Mouse (Mus musculus): ENCODE measurements around the gene Stk32c.

DNA sequence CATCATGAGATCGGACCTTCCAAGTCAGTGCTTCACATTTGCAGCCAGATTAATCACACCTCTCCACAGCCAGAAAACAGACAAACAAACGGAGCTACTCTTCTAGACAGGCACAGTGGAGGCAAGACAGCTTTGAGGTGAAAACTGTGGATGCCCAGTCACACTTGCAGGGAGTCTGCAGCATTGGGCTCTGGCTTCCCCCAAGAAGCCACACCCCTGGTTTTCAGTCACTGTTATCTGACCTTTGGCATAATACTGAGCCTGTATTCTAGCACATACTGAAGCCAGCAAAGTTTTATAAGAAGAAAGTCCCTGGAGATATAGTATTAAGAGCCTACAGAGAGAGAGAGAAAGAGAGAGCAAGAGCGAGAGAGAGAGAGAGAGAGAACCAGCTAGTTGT lies 26.3 kb upstream of the Stk32c start:
- TF ChIP-seq CTCF (IDR thresholded peaks at IDR 0.05) (no peak), EP300 (IDR thresholded peaks at IDR 0.05) (no peak)

Data from lung, postnatal 0 days (tissue).